Mouse (Mus musculus) lung, postnatal 4 days (tissue): ENCODE measurements at regions not wholly inside any gene's neighbourhood (a gene's known extent, or its start where the extent isn't known, plus 50 kb on each side); places are given as distances from the start of the nearest gene placed in this dataset.

ENCODE experiments used
- DNase-seq, 2 experiments: peaks; one replicate each; pipeline ENCODE4 v3.0.0; 2021

GRCm38 (mm10) chr5:39557376-39558001 lies 197.8 kb downstream of the Hs3st1 start:
- no peak for DNase-seq

- no peak for DNase-seq
These were observed 218.2 kb downstream of the Hs3st1 start for GRCm38 (mm10) chr5:39537044-39537443.

GRCm38 (mm10) chr5:39536351-39536750 lies 218.9 kb downstream of the Hs3st1 start:
- no peak for DNase-seq

GRCm38 (mm10) chr5:39510246-39510645 lies 245.0 kb downstream of the Hs3st1 start:
- DNase-seq, result no peak

GRCm38 (mm10) chr5:39482756-39483155 lies 272.5 kb downstream of the Hs3st1 start:
- DNase-seq, result no peak

- DNase-seq, result no peak
These were observed 297.2 kb downstream of the Hs3st1 start for GRCm38 (mm10) chr5:39458116-39458525.

- DNase-seq, result no peak
These were observed 301.6 kb downstream of the Hs3st1 start for GRCm38 (mm10) chr5:39453706-39454105.

GRCm38 (mm10) chr5:39440817-39441216 lies 314.5 kb downstream of the Hs3st1 start:
- no peak for DNase-seq

GRCm38 (mm10) chr5:39437463-39438201 lies 317.6 kb downstream of the Hs3st1 start:
- peak; percentile 73 to 78 for DNase-seq

GRCm38 (mm10) chr5:39426053-39426452 lies 329.2 kb downstream of the Hs3st1 start:
- no peak for DNase-seq

GRCm38 (mm10) chr5:39423720-39424119 lies 331.6 kb downstream of the Hs3st1 start:
- no peak for DNase-seq

- no peak for DNase-seq
These were observed 336.5 kb downstream of the Hs3st1 start for GRCm38 (mm10) chr5:39418795-39419194.

GRCm38 (mm10) chr5:39417845-39418154 lies 337.5 kb downstream of the Hs3st1 start:
- DNase-seq, result no peak

GRCm38 (mm10) chr5:39417121-39417844 lies 338.0 kb downstream of the Hs3st1 start:
- DNase-seq, result no peak

GRCm38 (mm10) chr5:39416597-39417023 lies 338.7 kb downstream of the Hs3st1 start:
- DNase-seq, result no peak

GRCm38 (mm10) chr5:39412756-39413155 lies 342.5 kb downstream of the Hs3st1 start:
- no peak for DNase-seq

GRCm38 (mm10) chr5:39390391-39390987 lies 364.8 kb downstream of the Hs3st1 start:
- no peak for DNase-seq

- DNase-seq, result no peak
These were observed 370.9 kb downstream of the Hs3st1 start for GRCm38 (mm10) chr5:39384410-39384809.

GRCm38 (mm10) chr5:39374199-39374598 lies 381.1 kb downstream of the Hs3st1 start:
- DNase-seq, result no peak

- DNase-seq, result no peak
These were observed 406.6 kb downstream of the Hs3st1 start for GRCm38 (mm10) chr5:39348680-39349079.

GRCm38 (mm10) chr5:39347019-39347418 lies 408.3 kb downstream of the Hs3st1 start:
- DNase-seq, result no peak

- no peak for DNase-seq
These were observed 417.4 kb downstream of the Hs3st1 start for GRCm38 (mm10) chr5:39337917-39338316.

GRCm38 (mm10) chr5:39336484-39336985 lies 418.7 kb downstream of the Hs3st1 start:
- DNase-seq, result no peak
